Mouse (Mus musculus) activated CD4-positive, CD25-positive, alpha-beta regulatory T cell, adult 4 months (primary cell): ENCODE results near the gene Nr6a1. TPM values are rescaled to one million over a fixed set of nuclear protein-coding genes. Genes with fewer than 3 reads are reported as not detected.

ENCODE experiments used
- polyA plus RNA-seq, 2 experiments: library from polyadenylated mRNA; unstranded; fragments of 100-300 nt; shearing (Covaris generic); gene quantifications; one replicate each; pipeline ENCODE4 v1.2.1; 2017

Gene Nr6a1
- polyA plus RNA-seq, 2 experiments from 2014 or later: 0.37 to 0.40 TPM

Other genes starting within 250 kb of the Nr6a1 start
- not detected for gene Nr5a1, start 213.1 kb downstream of the Nr6a1 start, polyA plus RNA-seq
- under 1 TPM in 1 of 2 experiments, not detected in 1; 0.16 TPM for gene Olfml2a, start 4.3 kb upstream of the Nr6a1 start, polyA plus RNA-seq
- gene Wdr38, start 69.8 kb upstream of the Nr6a1 start, polyA plus RNA-seq: 1 to 10 TPM; 1.1 TPM
- 100 to 1,000 TPM; 120 to 136 TPM for gene Arpc5l, start 77.7 kb upstream of the Nr6a1 start, polyA plus RNA-seq
- 1,000 to 10,000 TPM; 1,939 to 1,985 TPM for gene Rpl35, start 77.9 kb upstream of the Nr6a1 start, polyA plus RNA-seq
- gene Golga1, start 137.9 kb upstream of the Nr6a1 start, polyA plus RNA-seq: 10 to 100 TPM; 23.8 to 26.3 TPM